Mouse (Mus musculus): ENCODE results near the gene Ddx24. TPM values are rescaled to one million over a fixed set of nuclear protein-coding genes. Genes with fewer than 3 reads are reported as not detected.
"Not testable (repeated sequence)": the region's sequence is repeated elsewhere in the genome, so short reads cannot be mapped to it uniquely, and the experiment has no call there.

Ddx24 gene
- polyA plus RNA-seq (2014; fragmentation: Nextera tagmentation; extraction: Ambion mirVana) = 107 and 114 TPM in 2 replicates

DNA sequence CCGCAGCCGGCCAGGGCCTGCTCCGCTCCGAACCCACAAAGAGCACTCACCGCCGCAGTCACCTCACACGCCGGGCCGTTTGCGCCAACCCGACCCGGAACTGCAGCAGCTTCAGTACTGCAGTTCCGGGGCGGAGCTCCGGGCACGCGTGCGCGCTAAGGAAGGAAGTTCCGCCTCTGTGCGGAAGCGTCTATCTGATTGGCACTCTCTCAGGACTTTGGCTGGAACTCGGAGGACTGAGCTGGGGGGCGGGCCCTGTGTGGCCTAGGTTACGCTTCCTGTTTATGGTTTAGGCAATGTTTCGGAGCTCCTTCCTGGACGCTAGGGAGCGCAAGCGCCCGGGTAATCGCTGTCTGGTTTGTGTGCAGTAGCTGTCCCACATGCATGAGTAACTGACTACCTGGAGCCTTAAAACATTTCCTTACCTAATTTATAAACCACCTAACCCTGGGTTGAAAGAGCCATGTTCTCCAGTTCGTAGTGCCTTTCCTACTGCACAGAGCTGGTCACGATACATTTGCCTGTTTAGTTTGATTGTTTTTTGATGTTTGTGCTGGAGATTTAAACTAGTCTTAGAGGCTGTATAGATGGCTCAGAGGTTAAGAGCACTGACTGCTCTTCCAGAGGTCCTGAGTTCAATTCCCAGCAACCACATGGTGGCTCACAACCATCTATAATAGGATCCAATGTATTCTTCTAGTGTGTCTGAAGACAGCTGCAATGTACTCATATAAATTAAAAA is at the start of gene Ddx24:
TSS of gene Ddx24 (minus strand) at position 102 of the 742 bp plus-strand sequence.
- Histone ChIP-seq H3K9ac (ENCODE audit: low read length) (peak within 1 kb of the TSS; percentile 88), H3K4me3 (ENCODE audit: low read depth, low read length) (peak within 1 kb of the TSS; percentile 96)
- WGBS = 2% methylated on average over 33 of the region's 33 CpGs

GRCm38 (mm10) chr12:103474481-103474880 is 48.9 kb upstream of the Ddx24 start:
- no peaks in the 10 kb centered on the region for H3K36me3 ChIP-seq (ENCODE audit: control insufficient read depth, insufficient read depth, low read length)
- H3K27me3 ChIP-seq (ENCODE audit: control insufficient read depth, insufficient read depth, low read length) = no peaks in the 10 kb centered on the region
- ATAC-seq (ENCODE audit: low FRiP score) (no peak), DNase-seq (ENCODE audit: low spot score, missing footprints) (no peak)
- no peak overlapping the region for H3K4me2 ChIP-seq
- H3K4me3 ChIP-seq (ENCODE audit: low read depth, low read length) = no peak overlapping the region
- no peaks in the 10 kb centered on the region for H3K4me1 ChIP-seq (ENCODE audit: control insufficient read depth, insufficient read depth, low read length)
- no peaks in the 10 kb centered on the region for H3K9me3 ChIP-seq (ENCODE audit: control insufficient read depth, low read length)
- no peak overlapping the region for H3K27ac ChIP-seq (ENCODE audit: low read depth, low read length)
- WGBS = 43% methylated on average over 2 of the region's 2 CpGs
- no peak overlapping the region for H3K9ac ChIP-seq (ENCODE audit: low read length)

More for the DNA sequence above, at the start of gene Ddx24:
- H3K36me3 ChIP-seq (ENCODE audit: control insufficient read depth, insufficient read depth, low read length) = peaks cover 9% of the 10 kb centered on the region; the same call in 1 of the 2 replicates
- H3K4me2 ChIP-seq = peak within 1 kb of the TSS; percentile 80
- peak; percentile 100 for ATAC-seq (ENCODE audit: low FRiP score)
- peak; percentile 100 for DNase-seq (ENCODE audit: low spot score, missing footprints)
- H3K27ac ChIP-seq (ENCODE audit: low read depth, low read length) = no peak within 1 kb of the TSS
- peaks cover 20% of the 10 kb centered on the region for H3K4me1 ChIP-seq (ENCODE audit: control insufficient read depth, insufficient read depth, low read length)
- H3K27me3 ChIP-seq (ENCODE audit: control insufficient read depth, insufficient read depth, low read length) = no peaks in the 10 kb centered on the region
- no peaks in the 10 kb centered on the region for H3K9me3 ChIP-seq (ENCODE audit: control insufficient read depth, low read length)

GRCm38 (mm10) chr12:103457140-103457539 is 31.5 kb upstream of the Ddx24 start, which contains the start of gene Ifi27l2b:
Gene Ifi27l2b (minus strand): TSS chr12:103457223.
- H3K9ac ChIP-seq (ENCODE audit: low read length) = no peak within 1 kb of the TSS
- ATAC-seq (ENCODE audit: low FRiP score) (no peak), DNase-seq (ENCODE audit: low spot score, missing footprints) (no peak)
- H3K36me3 ChIP-seq (ENCODE audit: control insufficient read depth, insufficient read depth, low read length) = no peaks in the 10 kb centered on the region
- H3K27ac ChIP-seq (ENCODE audit: low read depth, low read length) = no peak within 1 kb of the TSS
- 75% methylated on average over 3 of the region's 3 CpGs for WGBS
- no peaks in the 10 kb centered on the region for H3K27me3 ChIP-seq (ENCODE audit: control insufficient read depth, insufficient read depth, low read length)
- no peak within 1 kb of the TSS for H3K4me2 ChIP-seq
- no peak within 1 kb of the TSS for H3K4me3 ChIP-seq (ENCODE audit: low read depth, low read length)
- no peaks in the 10 kb centered on the region for H3K4me1 ChIP-seq (ENCODE audit: control insufficient read depth, insufficient read depth, low read length)
- H3K9me3 ChIP-seq (ENCODE audit: control insufficient read depth, low read length) = no peaks in the 10 kb centered on the region

DNA sequence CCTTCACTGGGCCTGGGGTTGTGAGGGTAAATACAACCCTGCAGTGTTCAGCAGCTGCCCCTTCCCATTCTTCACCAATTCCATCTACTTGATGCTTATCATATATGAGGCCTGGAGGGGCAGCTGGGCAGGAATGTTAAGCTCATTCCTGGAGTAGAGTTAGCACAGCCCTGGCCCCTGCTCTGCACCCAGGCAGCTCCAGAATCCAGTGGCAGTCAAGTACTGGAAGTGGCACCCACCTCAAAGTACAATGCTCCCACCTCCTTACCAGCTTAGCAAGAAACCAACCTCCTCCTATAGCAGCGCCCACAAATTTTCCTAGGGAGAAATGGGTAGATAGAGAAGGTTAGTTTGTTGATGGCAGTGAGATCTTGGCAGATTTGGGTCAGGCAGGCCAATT is 31.1 kb upstream of the Ddx24 start:
- not testable (repeated sequence) for H3K36me3 ChIP-seq (ENCODE audit: control insufficient read depth, insufficient read depth, low read length); H3K4me2 ChIP-seq; ATAC-seq (ENCODE audit: low FRiP score); H3K27ac ChIP-seq (ENCODE audit: low read depth, low read length); H3K4me3 ChIP-seq (ENCODE audit: low read depth, low read length); H3K9me3 ChIP-seq (ENCODE audit: control insufficient read depth, low read length); DNase-seq (ENCODE audit: low spot score, missing footprints); H3K4me1 ChIP-seq (ENCODE audit: control insufficient read depth, insufficient read depth, low read length); H3K9ac ChIP-seq (ENCODE audit: low read length); H3K27me3 ChIP-seq (ENCODE audit: control insufficient read depth, insufficient read depth, low read length)
- no CpG with 5 or more reads among the region's 1 CpGs for WGBS

GRCm38 (mm10) chr12:103453361-103453760 is 27.7 kb upstream of the Ddx24 start:
- H3K27ac ChIP-seq (ENCODE audit: low read depth, low read length) = no peak overlapping the region
- no peaks in the 10 kb centered on the region for H3K27me3 ChIP-seq (ENCODE audit: control insufficient read depth, insufficient read depth, low read length)
- no peak for ATAC-seq (ENCODE audit: low FRiP score)

GRCm38 (mm10) chr12:103445060-103445459 is 19.4 kb upstream of the Ddx24 start:
- WGBS = 82% methylated on average over 3 of the region's 3 CpGs

More at GRCm38 (mm10) chr12:103453361-103453760, 27.7 kb upstream of the Ddx24 start:
- no peak overlapping the region for H3K4me2 ChIP-seq
- no peak for DNase-seq (ENCODE audit: low spot score, missing footprints)
- H3K36me3 ChIP-seq (ENCODE audit: control insufficient read depth, insufficient read depth, low read length) = no peaks in the 10 kb centered on the region
- H3K4me3 ChIP-seq (ENCODE audit: low read depth, low read length) = no peak overlapping the region
- no peak overlapping the region for H3K9ac ChIP-seq (ENCODE audit: low read length)
- H3K4me1 ChIP-seq (ENCODE audit: control insufficient read depth, insufficient read depth, low read length) = no peaks in the 10 kb centered on the region
- no peaks in the 10 kb centered on the region for H3K9me3 ChIP-seq (ENCODE audit: control insufficient read depth, low read length)

GRCm38 (mm10) chr12:103444261-103444660 is 18.6 kb upstream of the Ddx24 start:
- not testable (repeated sequence) for H3K4me1 ChIP-seq (ENCODE audit: control insufficient read depth, insufficient read depth, low read length); H3K9me3 ChIP-seq (ENCODE audit: control insufficient read depth, low read length)

More at GRCm38 (mm10) chr12:103445060-103445459, 19.4 kb upstream of the Ddx24 start:
- no peaks in the 10 kb centered on the region for H3K9me3 ChIP-seq (ENCODE audit: control insufficient read depth, low read length)
- H3K9ac ChIP-seq (ENCODE audit: low read length) = no peak overlapping the region
- H3K4me2 ChIP-seq = no peak overlapping the region
- no peak overlapping the region for H3K4me3 ChIP-seq (ENCODE audit: low read depth, low read length)
- H3K27ac ChIP-seq (ENCODE audit: low read depth, low read length) = no peak overlapping the region
- no peaks in the 10 kb centered on the region for H3K36me3 ChIP-seq (ENCODE audit: control insufficient read depth, insufficient read depth, low read length)
- H3K27me3 ChIP-seq (ENCODE audit: control insufficient read depth, insufficient read depth, low read length) = no peaks in the 10 kb centered on the region
- H3K4me1 ChIP-seq (ENCODE audit: control insufficient read depth, insufficient read depth, low read length) = no peaks in the 10 kb centered on the region
- DNase-seq (ENCODE audit: low spot score, missing footprints) (no peak), ATAC-seq (ENCODE audit: low FRiP score) (no peak)

DNA sequence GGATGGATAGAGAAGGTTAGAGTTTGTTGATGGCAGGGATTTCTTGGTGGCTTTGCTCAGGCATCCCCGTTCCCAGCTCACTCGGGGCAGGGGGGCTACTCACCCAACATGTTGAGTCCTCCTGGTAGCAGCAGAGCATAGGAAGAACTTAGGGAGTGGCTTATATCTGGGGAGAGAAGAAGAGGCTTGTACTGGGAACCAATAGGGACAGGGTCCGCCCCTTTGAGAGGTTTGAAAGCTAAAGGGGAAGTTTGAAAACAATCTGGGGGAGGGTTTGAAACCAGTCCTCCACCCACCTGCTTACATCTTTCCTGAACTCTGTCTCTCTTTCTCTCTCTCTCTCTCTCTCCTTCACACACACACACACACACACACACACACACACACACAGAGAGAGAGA is 17.9 kb upstream of the Ddx24 start, which contains the start of gene Ifi27l2a:
TSS of gene Ifi27l2a (minus strand) at position 157 of the 400 bp plus-strand sequence.
- Histone ChIP-seq H3K4me1 (ENCODE audit: control insufficient read depth, insufficient read depth, low read length) (no peaks in the 10 kb centered on the region), H3K9me3 (ENCODE audit: control insufficient read depth, low read length) (no peaks in the 10 kb centered on the region), H3K9ac (ENCODE audit: low read length) (no peak within 1 kb of the TSS), H3K27ac (ENCODE audit: low read depth, low read length) (no peak within 1 kb of the TSS), H3K4me2 (no peak within 1 kb of the TSS), H3K27me3 (ENCODE audit: control insufficient read depth, insufficient read depth, low read length) (no peaks in the 10 kb centered on the region), H3K4me3 (ENCODE audit: low read depth, low read length) (no peak within 1 kb of the TSS), H3K36me3 (ENCODE audit: control insufficient read depth, insufficient read depth, low read length) (no peaks in the 10 kb centered on the region)
- WGBS = 44% methylated on average over 3 of the region's 3 CpGs
- ATAC-seq (ENCODE audit: low FRiP score) = no peak
- no peak for DNase-seq (ENCODE audit: low spot score, missing footprints)

More at GRCm38 (mm10) chr12:103444261-103444660, 18.6 kb upstream of the Ddx24 start:
- not testable (repeated sequence) for H3K9ac ChIP-seq (ENCODE audit: low read length); ATAC-seq (ENCODE audit: low FRiP score); H3K4me2 ChIP-seq; H3K4me3 ChIP-seq (ENCODE audit: low read depth, low read length); H3K27ac ChIP-seq (ENCODE audit: low read depth, low read length); H3K27me3 ChIP-seq (ENCODE audit: control insufficient read depth, insufficient read depth, low read length); DNase-seq (ENCODE audit: low spot score, missing footprints); H3K36me3 ChIP-seq (ENCODE audit: control insufficient read depth, insufficient read depth, low read length)
- WGBS = 62% methylated on average over 5 of the region's 7 CpGs

DNA sequence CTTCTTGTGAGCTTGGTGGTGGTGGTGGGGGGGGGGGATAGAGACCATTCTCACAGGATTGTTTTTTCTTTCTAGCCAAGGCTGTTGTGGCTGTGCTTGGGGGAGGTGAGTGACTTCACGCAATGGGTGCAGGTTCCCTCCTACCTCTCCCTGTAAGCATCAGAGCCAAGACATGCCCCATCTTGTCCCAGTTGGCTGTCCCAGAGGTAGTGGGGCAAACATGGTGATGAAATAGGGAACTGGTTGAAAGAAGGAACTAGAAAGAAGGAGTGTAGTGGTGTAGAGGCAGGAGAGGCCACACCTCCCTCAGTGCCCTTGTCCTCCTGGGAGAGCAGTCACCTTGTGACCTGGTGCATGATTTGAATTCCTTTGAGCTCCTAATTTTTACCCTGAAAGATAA is 12.0 kb upstream of the Ddx24 start:
- no peak overlapping the region for H3K9ac ChIP-seq (ENCODE audit: low read length)
- H3K4me3 ChIP-seq (ENCODE audit: low read depth, low read length) = no peak overlapping the region
- H3K36me3 ChIP-seq (ENCODE audit: control insufficient read depth, insufficient read depth, low read length) = no peaks in the 10 kb centered on the region
- ATAC-seq (ENCODE audit: low FRiP score) (no peak), DNase-seq (ENCODE audit: low spot score, missing footprints) (no peak)
- no peak overlapping the region for H3K4me2 ChIP-seq
- H3K27me3 ChIP-seq (ENCODE audit: control insufficient read depth, insufficient read depth, low read length) = no peaks in the 10 kb centered on the region
- no peaks in the 10 kb centered on the region for H3K4me1 ChIP-seq (ENCODE audit: control insufficient read depth, insufficient read depth, low read length)
- no peaks in the 10 kb centered on the region for H3K9me3 ChIP-seq (ENCODE audit: control insufficient read depth, low read length)
- no peak overlapping the region for H3K27ac ChIP-seq (ENCODE audit: low read depth, low read length)
- 83% methylated on average over 1 of the region's 1 CpGs for WGBS
